Mouse (Mus musculus) kidney, adult 2 months (tissue): ENCODE results near the gene Zfp292.

Experiments
- CTCF ChIP-seq: fragments of 200-500 bp; conservative IDR thresholded peaks from 2 replicates; pipeline ENCODE4 v1.5.1; 2011; ENCODE audit warnings: low read depth, mild to moderate bottlenecking, control low read depth, low read length, moderate library complexity, mixed read lengths; ENCODE audit not compliant: insufficient read depth, insufficient read length
- POLR2A ChIP-seq: fragments of 200-500 bp; IDR thresholded peaks from one replicate; pipeline ENCODE4 v1.6.1; 2011; ENCODE audit warnings: low read depth, low read length, control low read depth

- no peak for TF ChIP-seq CTCF
- TF ChIP-seq POLR2A, result no peak
These were observed 81.4 kb downstream of the Zfp292 start for GRCm38 (mm10) chr4:34801166-34802034.
